Mouse (Mus musculus) liver, postnatal 0 days (tissue): ENCODE measurements at regions not wholly inside any gene's neighbourhood (a gene's known extent, or its start where the extent isn't known, plus 50 kb on each side); places are given as distances from the start of the nearest gene placed in this dataset.

Experiments used
- CTCF ChIP-seq: sonication (generic); IDR thresholded peaks from 2 replicates; pipeline ENCODE4 v1.5.1; 2016; ENCODE audit warnings: antibody characterized with exemption, low read depth
- EP300 ChIP-seq: IDR thresholded peaks from 2 replicates; pipeline ENCODE4 v1.6.1; 2016; ENCODE audit warnings: antibody characterized with exemption, low read depth, mild to moderate bottlenecking

- TF ChIP-seq CTCF (no peak), EP300 (no peak)
Observed at GRCm38 (mm10) chr7:111150115-111150514, 67.3 kb upstream of the Eif4g2 start.
